Mouse (Mus musculus): ENCODE measurements around the gene Synm. TPM values are rescaled to one million over a fixed set of nuclear protein-coding genes. Genes with fewer than 3 reads are reported as not detected.

Gene Synm
- total RNA-seq (2015), result not detected in 2 replicates
- total RNA-seq (2017), result 0.07 TPM in 1 of 2 replicates, not detected in the other

DNA sequence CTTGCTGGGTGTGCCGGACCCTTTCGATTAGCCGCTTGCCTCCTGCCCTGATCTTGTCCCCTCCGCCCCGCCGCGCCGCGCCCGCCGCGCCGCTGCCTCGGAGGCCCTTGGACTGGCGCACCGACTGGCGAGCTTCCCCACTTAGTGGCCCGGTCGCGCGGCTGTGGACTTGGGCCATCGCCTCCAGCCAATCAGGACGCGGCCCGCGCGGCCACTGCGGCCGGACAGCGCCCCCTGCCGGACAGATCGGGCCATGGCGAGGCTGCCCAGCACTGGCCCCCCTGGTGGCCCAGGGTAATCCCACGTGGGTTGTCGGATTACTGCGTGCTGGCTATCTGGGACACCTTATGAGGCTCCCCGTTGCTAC is at the start of gene Synm:
Gene Synm, minus strand, starts transcription at position 114 of the 367 bp plus-strand sequence.
- peak; percentile 97 for ATAC-seq (ENCODE audit: poor library complexity, severe bottlenecking)

DNA sequence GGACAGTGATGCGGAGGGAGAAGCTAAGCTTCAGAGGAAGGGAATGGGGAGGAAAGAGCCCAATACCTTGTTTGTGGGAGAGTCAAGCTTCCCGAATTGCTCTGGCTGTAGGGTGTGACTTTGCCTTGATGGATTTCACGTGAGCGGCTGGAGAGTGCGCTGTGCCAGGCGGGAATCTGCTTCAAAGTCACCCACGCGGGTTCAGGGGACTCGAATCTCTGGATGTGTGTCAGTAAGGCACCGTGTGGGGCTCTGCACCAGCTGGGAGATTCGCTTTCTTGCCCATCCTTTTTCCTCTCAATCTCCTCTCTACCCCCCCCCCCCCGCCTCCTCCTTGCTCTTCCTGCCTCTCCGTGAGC is 44.3 kb upstream of the Synm start:
- ATAC-seq (ENCODE audit: poor library complexity, severe bottlenecking), result no peak

DNA sequence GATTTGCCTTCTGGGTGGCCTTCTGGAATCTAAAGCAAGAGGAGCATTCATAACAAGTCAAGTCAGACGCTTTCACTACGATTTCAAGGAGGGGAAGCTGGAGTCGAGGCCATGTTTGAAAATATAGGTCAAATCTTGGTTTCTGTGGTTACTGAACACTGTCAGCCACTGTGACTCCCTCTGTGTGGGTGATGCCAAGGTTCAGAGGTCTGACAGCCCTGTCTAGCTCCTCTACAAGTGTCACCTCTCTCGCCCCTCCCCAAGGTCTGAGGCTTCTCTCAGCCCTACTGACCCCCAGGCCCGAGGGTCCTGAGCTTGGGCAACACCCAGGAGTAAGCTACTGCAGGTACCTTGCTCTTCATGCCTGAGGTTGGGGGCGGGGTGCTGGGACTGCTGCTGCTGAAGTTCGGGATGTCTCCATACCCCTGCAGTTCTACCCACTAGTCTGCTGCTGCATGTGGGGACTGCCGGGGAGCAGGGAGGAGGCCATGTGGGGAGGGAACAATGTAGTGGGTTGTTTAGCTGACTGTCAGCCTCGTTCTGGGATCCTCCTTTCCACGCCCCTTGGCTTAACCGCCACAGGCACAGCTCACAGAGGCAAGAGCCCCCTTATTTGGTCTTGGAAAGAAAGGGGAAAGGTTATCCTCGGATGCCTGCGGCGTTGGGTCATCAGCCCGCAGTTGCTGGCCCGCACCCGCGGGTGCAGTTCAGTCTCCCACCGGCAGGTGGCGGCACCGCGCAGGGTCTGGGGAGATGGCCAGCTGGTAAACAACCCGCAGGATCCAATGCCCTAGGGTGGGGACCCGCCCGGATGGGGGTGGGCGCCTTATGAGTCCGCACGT is 43.7 kb upstream of the Synm start:
- peak; percentile 93 for ATAC-seq (ENCODE audit: poor library complexity, severe bottlenecking)

DNA sequence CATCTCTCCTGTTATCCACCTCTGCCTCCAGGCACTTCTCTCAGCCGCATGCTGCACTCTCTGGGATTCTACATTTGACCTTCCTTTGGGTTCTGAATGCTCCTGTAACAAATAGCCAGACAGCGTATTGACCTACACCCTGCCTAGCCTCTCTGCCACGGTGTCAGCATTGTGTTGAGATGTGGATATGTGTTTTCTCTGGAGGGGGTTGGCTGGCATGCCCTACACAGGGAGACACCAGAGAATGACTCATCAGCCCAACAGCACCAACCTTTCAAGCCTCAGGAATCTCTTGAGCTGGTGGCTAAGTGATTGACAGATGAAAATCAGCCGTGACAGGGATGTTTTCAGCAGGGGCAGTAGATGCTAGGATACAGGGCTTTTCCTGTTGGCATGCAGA is 41.5 kb upstream of the Synm start:
- ATAC-seq (ENCODE audit: poor library complexity, severe bottlenecking), result no peak

DNA sequence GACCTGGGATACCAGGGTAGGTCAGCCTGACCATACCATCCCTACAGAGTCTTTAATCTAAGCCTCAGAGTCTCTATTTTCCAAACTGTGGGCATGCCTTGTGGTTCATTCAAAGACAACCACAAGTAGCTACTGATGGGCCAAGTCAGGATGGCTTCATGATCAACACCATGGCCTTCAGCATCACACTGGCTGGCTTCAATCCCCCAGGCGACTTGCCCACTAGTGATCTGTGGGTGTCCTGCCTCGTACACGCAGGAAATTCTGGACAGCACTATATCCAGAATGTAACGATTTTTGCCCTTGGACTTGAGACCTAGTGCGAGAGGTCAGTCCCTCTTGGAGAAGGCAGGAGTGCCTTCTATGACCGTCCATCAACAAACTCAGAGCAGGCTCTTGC is 41.0 kb upstream of the Synm start:
- ATAC-seq (ENCODE audit: poor library complexity, severe bottlenecking), result no peak

DNA sequence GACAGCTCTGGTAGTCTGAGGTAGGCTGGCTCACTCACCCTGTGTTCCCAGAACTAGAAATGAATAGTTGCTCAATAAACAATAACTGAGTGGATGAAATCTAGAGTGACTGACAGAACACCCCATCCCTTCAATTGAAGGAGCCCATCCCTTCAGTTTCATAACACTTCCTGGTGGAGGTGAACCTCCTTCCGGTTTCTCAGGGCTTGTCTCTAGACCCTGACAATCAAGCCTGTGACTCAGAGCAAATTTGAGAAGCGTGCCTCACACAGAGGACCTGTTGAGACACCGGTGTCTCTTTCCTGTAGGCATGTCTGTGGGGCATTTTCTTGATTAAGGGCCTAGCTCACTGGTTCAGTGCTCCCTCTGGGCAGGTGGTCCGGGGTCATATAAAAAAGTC is 38.9 kb upstream of the Synm start:
- peak; percentile 91 for ATAC-seq (ENCODE audit: poor library complexity, severe bottlenecking)

DNA sequence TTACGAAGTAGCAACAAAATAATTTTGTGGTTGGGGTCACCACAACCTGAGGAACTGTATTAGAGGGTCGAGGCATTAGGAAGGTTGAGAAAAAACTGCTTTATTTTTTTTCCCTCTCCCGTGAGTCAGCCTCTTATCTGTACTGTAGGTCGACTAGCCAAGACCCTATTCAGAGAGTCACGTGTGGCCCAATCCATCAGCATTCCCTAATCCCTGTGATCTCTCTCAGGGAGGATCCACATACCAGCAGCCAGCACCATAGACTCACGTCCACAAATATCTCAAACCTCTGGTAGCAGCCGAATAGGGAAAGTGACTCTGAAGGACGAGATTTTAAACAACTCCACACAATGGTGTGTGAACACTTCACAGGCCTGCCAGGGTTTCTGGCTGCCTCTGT is 37.5 kb upstream of the Synm start:
- ATAC-seq (ENCODE audit: poor library complexity, severe bottlenecking), result no peak

DNA sequence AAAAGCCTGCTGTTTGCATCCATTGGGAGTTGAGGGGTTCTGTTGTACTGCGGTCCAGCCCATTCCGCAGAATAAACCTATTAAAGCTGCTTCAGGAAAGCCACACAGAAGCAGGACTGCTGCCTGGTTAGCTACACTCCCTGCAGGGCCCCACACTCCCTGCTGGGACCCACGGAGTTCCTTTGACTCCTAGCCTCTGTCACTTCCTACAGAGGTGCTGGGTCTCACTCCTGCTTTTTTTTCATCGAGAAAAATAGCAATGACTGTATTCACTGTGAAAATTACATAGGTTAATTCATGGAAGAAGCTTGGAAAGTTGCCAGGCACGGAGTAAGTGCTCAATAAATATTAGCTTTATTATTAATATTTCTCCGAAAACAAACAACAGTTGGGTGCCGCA is 33.9 kb upstream of the Synm start:
- ATAC-seq (ENCODE audit: poor library complexity, severe bottlenecking), result no peak

DNA sequence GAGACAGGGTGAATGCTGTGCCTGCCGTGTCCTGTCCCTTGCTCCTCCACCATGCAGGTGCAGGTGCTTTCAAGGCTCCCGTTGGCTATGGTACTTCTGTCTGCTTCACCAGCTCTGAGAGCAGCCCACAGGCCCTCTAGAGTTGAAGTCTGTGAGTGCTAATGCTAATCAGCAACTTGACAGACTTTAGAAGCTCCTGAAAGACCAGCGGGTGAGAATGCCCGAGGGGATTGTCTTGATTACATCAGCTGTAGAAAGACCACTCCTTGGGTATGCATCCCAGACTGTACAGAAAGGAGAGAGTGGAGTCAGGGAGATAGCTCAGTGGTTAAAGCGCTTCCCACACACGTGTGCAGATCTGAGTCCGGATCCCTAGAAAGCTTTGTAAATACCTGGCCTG is 31.7 kb upstream of the Synm start:
- ATAC-seq (ENCODE audit: poor library complexity, severe bottlenecking), result no peak

DNA sequence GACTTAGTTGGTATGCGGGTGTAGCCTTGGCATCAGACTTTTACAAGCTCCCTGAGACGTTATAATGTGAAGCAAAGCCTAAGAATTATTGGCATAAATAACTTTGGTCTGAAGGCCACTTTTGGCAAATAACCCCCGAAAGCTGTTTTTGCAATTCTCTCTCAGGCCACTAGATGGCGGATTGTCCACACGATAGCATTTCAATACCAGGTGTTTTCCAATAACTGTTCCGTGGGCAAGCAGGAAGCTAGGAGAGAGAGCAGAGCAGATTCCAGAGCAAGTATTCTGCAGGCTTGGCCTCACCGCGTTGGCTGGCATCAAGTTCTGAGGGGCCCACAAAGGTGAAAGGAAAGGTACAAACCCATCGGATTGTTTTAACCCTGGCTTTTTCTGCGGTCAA is 29.2 kb upstream of the Synm start:
- peak; percentile 72; the same call in 1 of the 2 replicates for ATAC-seq (ENCODE audit: poor library complexity, severe bottlenecking)

DNA sequence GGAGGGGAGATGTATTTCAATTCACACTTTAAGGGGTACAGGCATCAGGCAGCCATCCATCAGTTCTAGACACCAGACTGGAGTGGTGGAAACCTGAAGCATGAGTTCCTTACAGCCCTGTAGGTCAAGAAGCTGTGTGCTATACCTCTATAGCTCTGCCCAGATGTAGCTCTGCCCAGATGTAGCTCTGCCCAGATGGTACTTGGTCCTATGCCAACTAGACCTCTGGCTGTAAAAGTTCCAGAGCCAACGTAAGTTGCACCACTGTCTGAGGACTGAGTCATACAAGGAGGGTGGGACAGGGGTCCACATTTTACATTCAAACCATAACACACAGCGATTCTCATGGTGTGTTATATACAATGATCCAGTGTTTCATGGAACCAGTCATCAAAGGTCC is 28.3 kb upstream of the Synm start:
- ATAC-seq (ENCODE audit: poor library complexity, severe bottlenecking), result no peak

DNA sequence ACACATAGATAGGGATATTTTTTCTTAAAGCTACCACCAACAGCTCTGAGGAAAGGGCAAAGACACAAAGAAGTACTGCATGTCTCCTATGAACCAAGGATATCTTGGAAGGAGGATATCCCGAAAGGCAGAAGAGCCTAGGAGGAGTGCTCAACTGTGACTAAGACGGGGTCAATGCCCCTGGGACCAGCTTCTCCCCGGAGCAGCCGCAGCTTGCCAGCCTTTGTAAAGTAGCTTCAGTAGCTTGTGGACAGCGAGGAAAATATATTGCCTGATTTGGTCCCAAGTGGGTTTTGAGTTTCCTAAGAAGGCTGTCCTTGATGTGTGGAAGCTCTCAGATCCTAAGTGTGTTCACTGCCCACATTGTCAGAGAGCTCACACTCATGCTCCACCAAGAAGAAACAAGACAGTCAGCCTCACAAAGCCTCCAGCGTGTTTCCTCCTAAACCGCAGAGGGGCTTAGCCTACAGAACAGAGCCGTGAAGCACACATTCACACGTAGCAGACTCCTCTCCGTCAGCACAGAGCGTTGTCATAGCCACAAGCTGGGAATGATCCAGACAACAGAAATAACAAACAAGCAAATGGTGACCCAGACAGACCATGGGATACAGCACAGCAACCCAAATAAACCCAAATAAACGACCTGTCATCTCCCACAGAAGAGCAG is 17.2 kb upstream of the Synm start:
- ATAC-seq (ENCODE audit: poor library complexity, severe bottlenecking), result no peak

DNA sequence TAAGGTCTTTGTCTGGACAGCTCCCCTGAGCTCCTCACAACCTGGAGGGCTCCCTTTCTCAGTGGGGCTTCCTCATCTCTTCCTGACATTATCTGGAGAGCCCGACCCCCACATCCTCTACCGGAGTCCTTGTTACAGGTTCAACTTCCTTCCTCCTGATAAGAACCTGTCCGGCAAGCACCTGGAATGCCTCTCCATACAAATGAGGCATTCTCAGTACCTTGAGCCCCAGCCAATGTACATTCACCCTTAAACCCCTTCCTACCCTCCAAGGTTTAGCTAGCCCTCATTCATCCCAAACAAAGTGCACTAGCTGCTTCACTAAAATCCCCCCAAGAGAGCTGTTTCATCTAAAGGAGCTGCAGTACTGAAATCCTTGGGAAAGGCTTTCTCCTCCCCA is 16.1 kb upstream of the Synm start:
- ATAC-seq (ENCODE audit: poor library complexity, severe bottlenecking), result no peak

DNA sequence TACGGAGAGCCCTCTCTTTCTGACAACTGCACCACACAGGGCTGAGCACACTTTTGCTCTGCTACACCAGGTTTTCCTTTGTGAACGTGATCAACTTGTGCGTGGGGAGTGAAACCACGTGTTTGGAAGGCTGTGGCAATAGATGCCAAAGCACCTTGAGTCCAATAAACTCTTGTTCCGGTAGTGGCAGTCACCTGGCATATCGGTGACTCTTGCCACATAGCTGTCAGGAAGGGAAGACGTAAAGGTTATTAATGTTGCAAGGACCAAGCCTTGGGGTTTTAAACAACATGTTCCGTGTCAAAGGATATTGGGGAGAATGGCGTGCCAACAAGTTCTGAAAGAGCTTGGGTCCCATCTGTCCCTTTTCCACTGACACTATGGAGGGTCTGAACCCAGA is 12.7 kb upstream of the Synm start:
- ATAC-seq (ENCODE audit: poor library complexity, severe bottlenecking), result no peak

DNA sequence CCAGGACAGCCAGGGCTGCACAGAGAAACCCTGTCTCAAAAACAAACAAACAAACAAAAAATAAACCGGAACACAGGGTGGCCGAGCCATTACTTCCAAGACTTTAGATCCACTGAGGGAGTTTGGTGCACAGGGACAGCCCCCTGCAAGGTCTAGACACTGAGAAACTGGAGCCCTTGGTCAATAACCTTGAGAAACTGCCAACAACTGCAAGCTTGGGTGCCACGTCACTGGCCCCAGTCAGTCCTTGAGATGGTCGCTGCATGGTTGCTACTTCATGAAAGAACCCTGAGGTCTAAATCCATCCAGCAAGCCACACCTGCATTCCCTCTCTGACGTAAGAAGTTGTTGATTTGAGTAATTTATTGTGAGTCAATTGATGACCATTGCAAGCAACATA is 9.9 kb upstream of the Synm start:
- no peak for ATAC-seq (ENCODE audit: poor library complexity, severe bottlenecking)

DNA sequence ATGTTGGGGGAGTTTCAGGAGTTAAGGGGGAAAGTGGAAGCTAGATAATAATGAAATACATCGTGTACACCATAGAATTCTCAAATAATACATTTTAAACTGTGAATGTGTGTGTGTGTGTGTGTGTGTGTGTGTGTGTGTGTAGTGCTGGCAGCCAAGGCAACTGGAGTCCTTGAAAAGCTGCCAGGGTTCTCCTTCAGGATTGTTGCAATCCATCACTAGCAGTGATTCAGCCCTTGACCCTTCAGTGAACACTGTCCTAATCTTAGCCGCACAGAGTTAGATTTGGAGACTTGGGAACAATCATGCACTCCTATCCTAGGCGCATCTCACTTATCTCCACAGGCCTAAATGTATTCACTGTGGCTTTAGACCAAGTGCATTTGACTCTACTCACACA is 8.6 kb upstream of the Synm start:
- no peak for ATAC-seq (ENCODE audit: poor library complexity, severe bottlenecking)

DNA sequence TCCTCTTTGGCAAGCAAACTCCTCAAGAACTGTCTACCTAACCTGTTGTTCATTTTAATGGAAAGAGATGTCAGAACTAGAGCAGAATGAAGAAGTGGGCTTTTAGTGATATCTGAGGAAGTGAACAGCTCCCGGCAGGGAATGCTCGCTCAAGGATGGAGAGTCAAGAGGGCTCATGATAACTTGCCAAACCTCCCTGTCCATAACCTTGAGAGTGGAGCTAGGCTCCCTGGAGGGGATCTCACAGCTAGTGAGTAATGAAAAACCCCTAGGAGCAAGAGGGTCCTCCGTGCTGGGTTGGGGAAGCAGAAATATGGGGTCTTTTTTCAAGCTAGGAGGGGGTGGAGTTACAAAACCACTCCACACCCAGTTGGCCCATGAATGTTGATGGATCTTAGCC is 4.1 kb upstream of the Synm start:
- ATAC-seq (ENCODE audit: poor library complexity, severe bottlenecking), result no peak

DNA sequence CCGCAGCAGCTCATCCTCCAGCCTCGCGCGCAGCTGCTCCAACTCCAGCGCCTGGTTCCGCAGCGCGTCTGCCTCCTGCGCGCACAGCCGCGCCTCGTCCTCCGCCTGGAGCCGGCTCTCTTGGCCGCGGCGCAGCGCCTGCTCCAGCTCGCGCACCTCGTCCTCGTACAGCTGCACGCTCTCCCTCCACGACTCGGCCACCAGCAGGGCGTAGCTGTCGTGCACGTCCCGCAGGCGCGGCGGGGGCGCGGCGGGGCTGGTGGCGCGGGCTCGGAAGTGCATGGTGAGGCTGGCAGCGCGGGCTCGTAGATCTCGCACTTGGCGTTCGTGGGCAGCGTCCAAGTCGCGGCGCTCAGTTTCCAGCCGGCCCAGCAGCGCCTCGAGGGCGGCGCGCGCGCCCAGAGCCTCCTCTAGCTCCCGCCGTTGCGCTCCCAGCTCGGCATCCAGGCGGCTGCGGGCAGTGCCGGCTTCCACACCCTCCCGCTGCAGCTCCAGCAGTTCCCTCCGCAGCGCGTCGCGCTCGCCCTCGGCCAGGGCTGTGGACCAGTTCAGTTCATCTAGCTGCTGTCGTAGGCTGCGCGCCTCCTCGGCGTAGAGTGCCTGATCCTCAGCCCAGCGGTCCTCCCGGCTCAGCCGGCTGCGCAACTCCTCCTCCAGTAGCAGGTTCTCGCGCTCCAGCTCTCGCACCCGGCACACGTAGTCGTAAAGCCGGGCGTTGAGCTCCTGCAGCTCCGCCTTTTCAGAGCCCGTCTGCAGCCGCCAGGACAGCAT is 499 bp downstream of the Synm start:
- ATAC-seq (ENCODE audit: poor library complexity, severe bottlenecking), result peak; percentile 23; the same call in 1 of the 2 replicates

DNA sequence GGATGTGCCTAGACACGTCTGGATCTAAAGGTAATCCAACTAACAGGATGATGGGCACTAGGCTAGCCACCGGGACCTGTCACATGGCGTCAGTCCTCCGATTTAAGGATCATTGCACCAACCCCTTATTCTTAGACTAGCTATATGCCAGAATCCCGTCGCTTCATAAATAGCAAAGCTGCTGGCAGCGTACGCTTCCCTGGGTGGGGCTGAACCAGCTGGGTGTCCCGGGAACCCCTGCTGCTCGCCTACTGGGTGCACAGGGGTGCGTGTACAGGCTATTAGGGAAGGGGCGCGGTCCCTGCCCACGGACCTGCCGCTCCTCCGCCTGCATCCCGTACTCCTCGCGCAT is 1.1 kb downstream of the Synm start:
- no peak for ATAC-seq (ENCODE audit: poor library complexity, severe bottlenecking)

DNA sequence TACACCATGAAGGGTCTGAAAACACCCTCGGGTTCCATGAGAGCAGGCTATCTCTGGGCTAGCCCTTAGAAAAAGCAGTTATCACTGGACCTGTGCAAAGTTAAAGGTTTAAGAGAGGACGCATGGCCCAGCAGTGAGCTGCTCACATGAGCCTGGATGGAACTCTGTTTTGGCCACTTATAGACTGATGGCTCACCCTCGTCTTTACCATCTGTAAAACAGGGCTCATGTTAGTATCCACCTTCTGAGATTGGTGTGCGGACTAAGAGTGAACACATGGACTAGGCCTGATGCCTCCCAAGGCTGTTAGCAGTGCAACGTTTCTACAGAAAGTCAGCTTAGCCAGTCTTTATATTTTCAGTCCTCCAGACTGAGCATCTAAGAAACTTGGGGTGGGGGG is 2.9 kb downstream of the Synm start:
- no peak for ATAC-seq (ENCODE audit: poor library complexity, severe bottlenecking)

DNA sequence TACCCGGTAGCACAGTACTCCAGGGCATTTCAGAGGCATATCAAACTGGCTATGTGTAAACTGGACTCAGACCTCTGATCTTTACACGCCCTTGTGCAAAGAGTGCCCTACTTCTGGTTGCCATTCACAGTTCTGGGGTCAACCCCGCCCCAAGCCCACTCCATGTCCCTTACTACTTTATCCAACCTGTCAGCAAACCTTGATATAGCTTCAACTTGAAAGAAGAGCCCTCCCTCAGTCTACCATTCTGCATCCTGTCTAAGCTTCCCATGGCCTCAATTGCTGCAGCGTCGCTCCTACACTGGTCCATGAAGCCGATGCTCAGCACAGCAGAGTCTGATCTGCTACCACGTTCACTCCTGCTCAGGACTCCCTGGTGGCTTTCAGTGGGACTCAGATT is 4.2 kb downstream of the Synm start:
- ATAC-seq (ENCODE audit: poor library complexity, severe bottlenecking), result no peak

DNA sequence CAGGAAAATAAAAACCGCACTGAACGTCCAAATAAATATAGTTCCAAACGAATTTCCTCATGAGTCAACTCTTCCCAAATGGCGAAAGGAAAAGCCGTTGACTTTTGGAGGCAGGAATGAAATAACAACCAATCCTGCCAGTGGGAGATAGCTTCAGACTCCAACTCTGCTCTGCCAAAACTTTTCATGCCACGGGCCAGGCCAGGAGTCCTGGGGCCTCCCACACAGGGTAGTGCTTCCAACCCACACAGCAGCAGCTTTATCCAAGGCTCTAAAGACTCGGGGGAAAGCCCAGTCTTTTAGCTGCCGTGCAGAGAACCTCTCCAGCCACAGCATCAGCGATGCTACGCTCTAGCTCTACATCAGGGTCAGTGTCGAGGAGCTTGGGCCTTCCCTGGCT is 4.9 kb downstream of the Synm start:
- no peak for ATAC-seq (ENCODE audit: poor library complexity, severe bottlenecking)

All from megakaryocyte, adult 5-6 weeks (primary cell).